Comparison of ENCODE assay signal across 7 mouse cellular contexts in the genomic region with DNA sequence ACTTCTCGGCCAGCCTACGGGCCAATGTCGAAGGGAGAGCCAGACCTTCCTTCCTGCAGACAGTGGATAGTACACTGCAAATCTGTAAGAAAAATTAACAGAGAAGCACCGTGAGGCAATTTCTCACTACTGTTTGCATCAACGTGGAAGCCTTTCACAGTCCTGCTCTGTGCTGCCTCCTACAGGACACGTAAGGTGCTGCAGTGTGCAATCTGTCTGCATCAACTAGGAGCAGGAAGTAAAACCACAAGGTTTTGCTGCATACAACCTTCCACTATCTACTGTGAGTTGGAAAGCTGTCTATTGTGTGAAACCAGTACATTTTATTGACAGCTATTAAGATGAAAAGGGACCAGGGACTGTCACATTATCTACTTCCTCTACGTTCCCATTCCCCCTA. TPM values are rescaled to one million over a fixed set of nuclear protein-coding genes. Genes with fewer than 3 reads are reported as not detected.
DNase-seq lines count a peak whose midpoint lies in the region; ATAC-seq and TF ChIP-seq lines count a peak whose summit lies in the region.

No protein-coding gene starts in this region.

- H3K4me1 ChIP-seq in lung, adult 2 months (ENCODE audit: control insufficient read depth, insufficient read depth, low read length): no peaks in the 10 kb centered on the region

- TF ChIP-seq CTCF in lung, adult 2 months (IDR thresholded peaks at IDR 0.05; ENCODE audit: insufficient read depth, low read length): peak; percentile 70
- peak; percentile 83 for TF ChIP-seq CTCF in Patski (IDR thresholded peaks at IDR 0.05)

- 90% methylated on average over 7 of the region's 7 CpGs for WGBS in lung, adult 2 months

- no peak for DNase-seq in lung, adult 2 months
- no peak for DNase-seq in lung, adult 18-20 months
- DNase-seq in Patski (ENCODE audit: low read depth, low spot score): no peak
- peak; percentile 52 for DNase-seq in thymus, postnatal 0 days (ENCODE audit: low spot score)
- no peak for DNase-seq in gastrocnemius, postnatal 25 days
- no peak for DNase-seq in left cerebral cortex, postnatal 36 days (ENCODE audit: low spot score in 2 of 2)

- intact Hi-C loops in left cerebral cortex, postnatal 36 days (cut with DNase I): no loop called here

- no peaks in the 10 kb centered on the region for H3K27me3 ChIP-seq in Patski

- in situ Hi-C loops in Patski (cut with MboI; ENCODE audit: low pct_unique_long_range_greater_than_20kb): no loop called here

- ATAC-seq in Patski: no peak
- peak; percentile 61; the same call in 1 of the 2 replicates for ATAC-seq in erythroid progenitor cell, adult 5-6 weeks (replicated peaks; ENCODE audit: low FRiP score, poor library complexity, severe bottlenecking)

- CTCF ChIA-PET in Patski (lab: Charles Lee): interaction anchor here (0.6 to 2.7 kb wide), 4 partner anchors 9 to 276 kb away, joined by 3 to 7 read pairs (median 3); no protein-coding TSS in a partner anchor

- H3K4me3 ChIP-seq in lung, adult 2 months (replicated peaks; ENCODE audit: extremely low read depth, low read depth, low read length): no peak overlapping the region

- POLR2A ChIA-PET in Patski (lab: Charles Lee): no interaction called here

- TF ChIP-seq POLR2A in lung, adult 2 months (IDR thresholded peaks at IDR 0.05; ENCODE audit: borderline replicate concordance, extremely low read depth, low read depth, low read length): no peak

RNA-seq across cellular contexts. Expression of a gene that starts 6.2 kb away (rescaled TPM):
- polyA plus RNA-seq in lung, adult 2 months (2012; rRNA removed): 4.5 and 7.0 TPM in 2 replicates
- polyA plus RNA-seq in Patski (2021): 38.3 TPM
- total RNA-seq in erythroid progenitor cell, adult 5-6 weeks (2015; ENCODE audit: low replicate concordance): 64.9 and 83.8 TPM in 2 replicates
- 20.4 and 32.7 TPM in 2 replicates for total RNA-seq in erythroid progenitor cell, adult 5-6 weeks (2017; ENCODE audit: low replicate concordance)
- polyA plus RNA-seq in thymus, postnatal 0 days (2015; fragmentation: Nextera tagmentation; extraction: Ambion mirVana): 88.3 and 96.6 TPM in 2 replicates
- 1 to 10 TPM; 2.2 to 3.2 TPM for total RNA-seq in gastrocnemius, postnatal 25 days (2021)
- 10 to 100 TPM in 1 of 2 experiments, 1 to 10 TPM in 1; 8.0 to 10.3 TPM for total RNA-seq in left cerebral cortex, postnatal 36 days (2021)

RNA-seq across cellular contexts. Expression of a gene that starts 39.0 kb away (rescaled TPM):
- not detected in 2 replicates for polyA plus RNA-seq in lung, adult 2 months (2012; rRNA removed)
- not detected for polyA plus RNA-seq in Patski (2021)
- total RNA-seq in erythroid progenitor cell, adult 5-6 weeks (2015; ENCODE audit: low replicate concordance): not detected in 2 replicates
- not detected in 2 replicates for total RNA-seq in erythroid progenitor cell, adult 5-6 weeks (2017; ENCODE audit: low replicate concordance)
- 0.10 TPM in 2 replicates for polyA plus RNA-seq in thymus, postnatal 0 days (2015; fragmentation: Nextera tagmentation; extraction: Ambion mirVana)
- not detected for total RNA-seq in gastrocnemius, postnatal 25 days (2021)
- total RNA-seq in left cerebral cortex, postnatal 36 days (2021): not detected
